Mouse (Mus musculus): ENCODE results near the gene Eif3g. TPM values are rescaled to one million over a fixed set of nuclear protein-coding genes. Genes with fewer than 3 reads are reported as not detected.
A peak's percentile ranks its signal among the peaks of the same experiment; 100 is the strongest.

Gene Eif3g
- polyA plus RNA-seq, 1 experiment, result 206 TPM

GRCm38 (mm10) chr9:20876318-20877117 lies 21.9 kb downstream of the Eif3g start:
- no peak overlapping the region for H3K4me3 ChIP-seq (ENCODE audit: low read depth, low read length)
- H3K27me3 ChIP-seq (ENCODE audit: control insufficient read depth, insufficient read depth, low read length, poor library complexity, severe bottlenecking), result no peaks in the 10 kb centered on the region
- H3K27ac ChIP-seq (ENCODE audit: insufficient read depth, low read length), result no peak overlapping the region
- H3K36me3 ChIP-seq (ENCODE audit: control insufficient read depth, insufficient read depth, low read length, poor library complexity, severe bottlenecking), result no peaks in the 10 kb centered on the region
- TF ChIP-seq EP300 (IDR thresholded peaks at IDR 0.05; ENCODE audit: insufficient read depth, low read depth, low read length) (no peak), POLR2A (IDR thresholded peaks at IDR 0.05; ENCODE audit: insufficient read depth, low read length) (no peak), CTCF (IDR thresholded peaks at IDR 0.05; ENCODE audit: low read depth, low read length) (no peak)
- no peaks in the 10 kb centered on the region for H3K4me1 ChIP-seq (ENCODE audit: control insufficient read depth, insufficient read depth, low read length)
- peaks cover 2% of the 10 kb centered on the region for H3K9me3 ChIP-seq (replicated peaks; ENCODE audit: control insufficient read depth, insufficient read depth, low read length, poor library complexity, severe bottlenecking)
- no peak overlapping the region for H3K9ac ChIP-seq (ENCODE audit: low read depth, poor library complexity, severe bottlenecking)

- Histone ChIP-seq H3K9ac (ENCODE audit: low read depth, poor library complexity, severe bottlenecking) (no peak overlapping the region), H3K4me1 (ENCODE audit: control insufficient read depth, insufficient read depth, low read length) (no peaks in the 10 kb centered on the region), H3K4me3 (ENCODE audit: low read depth, low read length) (no peak overlapping the region), H3K27ac (ENCODE audit: insufficient read depth, low read length) (no peak overlapping the region), H3K36me3 (ENCODE audit: control insufficient read depth, insufficient read depth, low read length, poor library complexity, severe bottlenecking) (no peaks in the 10 kb centered on the region), H3K27me3 (ENCODE audit: control insufficient read depth, insufficient read depth, low read length, poor library complexity, severe bottlenecking) (no peaks in the 10 kb centered on the region), H3K9me3 (replicated peaks; ENCODE audit: control insufficient read depth, insufficient read depth, low read length, poor library complexity, severe bottlenecking) (no peaks in the 10 kb centered on the region)
- TF ChIP-seq POLR2A (IDR thresholded peaks at IDR 0.05; ENCODE audit: insufficient read depth, low read length) (no peak), CTCF (IDR thresholded peaks at IDR 0.05; ENCODE audit: low read depth, low read length) (no peak), EP300 (IDR thresholded peaks at IDR 0.05; ENCODE audit: insufficient read depth, low read depth, low read length) (no peak)
Observed at GRCm38 (mm10) chr9:20875021-20875790, 23.2 kb downstream of the Eif3g start.

- Histone ChIP-seq H3K36me3 (ENCODE audit: control insufficient read depth, insufficient read depth, low read length, poor library complexity, severe bottlenecking) (no peaks in the 10 kb centered on the region), H3K4me1 (ENCODE audit: control insufficient read depth, insufficient read depth, low read length) (no peaks in the 10 kb centered on the region), H3K27me3 (ENCODE audit: control insufficient read depth, insufficient read depth, low read length, poor library complexity, severe bottlenecking) (no peaks in the 10 kb centered on the region), H3K4me3 (ENCODE audit: low read depth, low read length) (no peak overlapping the region), H3K9ac (ENCODE audit: low read depth, poor library complexity, severe bottlenecking) (no peak overlapping the region), H3K9me3 (replicated peaks; ENCODE audit: control insufficient read depth, insufficient read depth, low read length, poor library complexity, severe bottlenecking) (no peaks in the 10 kb centered on the region), H3K27ac (ENCODE audit: insufficient read depth, low read length) (no peak overlapping the region)
- TF ChIP-seq CTCF (IDR thresholded peaks at IDR 0.05; ENCODE audit: low read depth, low read length) (no peak), POLR2A (IDR thresholded peaks at IDR 0.05; ENCODE audit: insufficient read depth, low read length) (no peak), EP300 (IDR thresholded peaks at IDR 0.05; ENCODE audit: insufficient read depth, low read depth, low read length) (no peak)
Observed at GRCm38 (mm10) chr9:20873521-20873920, 24.9 kb downstream of the Eif3g start.

- no peak overlapping the region for H3K4me3 ChIP-seq (ENCODE audit: low read depth, low read length)
- H3K27ac ChIP-seq (ENCODE audit: insufficient read depth, low read length), result no peak overlapping the region
- no peaks in the 10 kb centered on the region for H3K9me3 ChIP-seq (replicated peaks; ENCODE audit: control insufficient read depth, insufficient read depth, low read length, poor library complexity, severe bottlenecking)
- H3K27me3 ChIP-seq (ENCODE audit: control insufficient read depth, insufficient read depth, low read length, poor library complexity, severe bottlenecking), result no peaks in the 10 kb centered on the region
- TF ChIP-seq CTCF (IDR thresholded peaks at IDR 0.05; ENCODE audit: low read depth, low read length) (no peak), EP300 (IDR thresholded peaks at IDR 0.05; ENCODE audit: insufficient read depth, low read depth, low read length) (no peak), POLR2A (IDR thresholded peaks at IDR 0.05; ENCODE audit: insufficient read depth, low read length) (no peak)
- no peaks in the 10 kb centered on the region for H3K36me3 ChIP-seq (ENCODE audit: control insufficient read depth, insufficient read depth, low read length, poor library complexity, severe bottlenecking)
- no peaks in the 10 kb centered on the region for H3K4me1 ChIP-seq (ENCODE audit: control insufficient read depth, insufficient read depth, low read length)
- no peak overlapping the region for H3K9ac ChIP-seq (ENCODE audit: low read depth, poor library complexity, severe bottlenecking)
Observed at GRCm38 (mm10) chr9:20872991-20873390, 25.4 kb downstream of the Eif3g start.

- Histone ChIP-seq H3K36me3 (ENCODE audit: control insufficient read depth, insufficient read depth, low read length, poor library complexity, severe bottlenecking) (no peaks in the 10 kb centered on the region), H3K27me3 (ENCODE audit: control insufficient read depth, insufficient read depth, low read length, poor library complexity, severe bottlenecking) (no peaks in the 10 kb centered on the region), H3K9me3 (replicated peaks; ENCODE audit: control insufficient read depth, insufficient read depth, low read length, poor library complexity, severe bottlenecking) (no peaks in the 10 kb centered on the region), H3K9ac (ENCODE audit: low read depth, poor library complexity, severe bottlenecking) (no peak overlapping the region), H3K27ac (ENCODE audit: insufficient read depth, low read length) (no peak overlapping the region), H3K4me1 (ENCODE audit: control insufficient read depth, insufficient read depth, low read length) (no peaks in the 10 kb centered on the region), H3K4me3 (ENCODE audit: low read depth, low read length) (no peak overlapping the region)
- no peak for TF ChIP-seq POLR2A (IDR thresholded peaks at IDR 0.05; ENCODE audit: insufficient read depth, low read length)
- TF ChIP-seq CTCF (IDR thresholded peaks at IDR 0.05; ENCODE audit: low read depth, low read length), result peak; percentile 19
- no peak for TF ChIP-seq EP300 (IDR thresholded peaks at IDR 0.05; ENCODE audit: insufficient read depth, low read depth, low read length)
Observed at GRCm38 (mm10) chr9:20870211-20871173, 27.9 kb downstream of the Eif3g start.
